Mouse (Mus musculus): ENCODE measurements around the gene Slc37a3.
"Not testable (repeated sequence)": the region's sequence is repeated elsewhere in the genome, so short reads cannot be mapped to it uniquely, and the experiment has no call there.

Gene Slc37a3

DNA sequence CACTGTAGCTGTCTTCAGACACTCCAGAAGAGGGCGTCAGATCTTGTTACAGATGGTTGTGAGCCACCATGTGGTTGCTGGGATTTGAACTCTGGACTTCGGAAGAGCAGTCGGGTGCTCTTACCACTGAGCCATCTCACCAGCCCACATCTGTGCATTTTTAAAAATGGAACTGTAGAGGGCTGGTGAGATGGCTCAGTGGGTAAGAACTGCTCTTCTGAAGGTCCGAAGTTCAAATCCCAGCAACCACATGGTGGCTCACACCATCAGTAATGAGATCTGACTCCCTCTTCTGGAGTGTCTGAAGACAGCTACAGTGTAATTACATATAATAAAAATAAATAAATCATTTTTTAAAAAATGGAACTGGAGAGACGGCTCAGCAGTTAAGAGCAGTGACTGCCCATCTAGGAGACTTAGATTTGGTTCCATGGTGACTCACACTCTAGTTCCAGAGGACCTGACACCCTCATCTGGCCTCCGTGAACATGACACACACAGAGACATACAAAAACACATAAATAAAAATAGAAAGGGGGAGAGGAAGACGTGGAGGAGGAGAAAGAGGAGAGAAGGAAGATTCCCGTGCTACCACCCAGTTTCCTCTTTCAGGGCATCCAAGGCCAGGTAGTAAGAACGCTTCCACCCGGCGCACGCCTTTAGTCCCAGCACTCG lies 823 bp upstream of the Slc37a3 start:
- DNase-seq, result not testable (repeated sequence)

- no peak for DNase-seq
These were observed 700 bp downstream of the Slc37a3 start for GRCm38 (mm10) chr6:39376775-39377174.

GRCm38 (mm10) chr6:39373301-39373955 lies 4.0 kb downstream of the Slc37a3 start:
- DNase-seq, result no peak

DNA sequence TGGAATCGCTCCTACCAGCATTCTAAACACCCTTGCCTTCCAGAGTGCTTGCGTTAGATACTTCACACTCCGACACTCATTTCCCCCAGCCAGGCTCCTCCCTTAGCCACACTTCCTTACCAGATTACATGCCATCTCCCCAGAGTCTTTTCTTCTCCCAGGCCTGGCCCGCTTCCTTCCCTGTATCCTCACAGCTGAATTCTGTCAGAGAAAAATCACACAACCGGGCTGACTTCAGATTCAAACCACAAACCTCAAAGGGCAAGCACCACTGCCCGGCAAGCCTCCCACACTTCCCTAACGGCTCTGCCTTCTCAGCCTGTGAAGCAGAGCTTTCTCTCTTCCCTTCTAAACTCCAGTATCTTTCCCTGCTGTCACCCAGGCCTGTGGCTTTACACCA lies 4.7 kb downstream of the Slc37a3 start:
- no peak for DNase-seq

- no peak for DNase-seq
These were observed 5.4 kb downstream of the Slc37a3 start for GRCm38 (mm10) chr6:39372042-39372441.

GRCm38 (mm10) chr6:39369631-39370030 lies 7.8 kb downstream of the Slc37a3 start:
- no peak for DNase-seq

DNA sequence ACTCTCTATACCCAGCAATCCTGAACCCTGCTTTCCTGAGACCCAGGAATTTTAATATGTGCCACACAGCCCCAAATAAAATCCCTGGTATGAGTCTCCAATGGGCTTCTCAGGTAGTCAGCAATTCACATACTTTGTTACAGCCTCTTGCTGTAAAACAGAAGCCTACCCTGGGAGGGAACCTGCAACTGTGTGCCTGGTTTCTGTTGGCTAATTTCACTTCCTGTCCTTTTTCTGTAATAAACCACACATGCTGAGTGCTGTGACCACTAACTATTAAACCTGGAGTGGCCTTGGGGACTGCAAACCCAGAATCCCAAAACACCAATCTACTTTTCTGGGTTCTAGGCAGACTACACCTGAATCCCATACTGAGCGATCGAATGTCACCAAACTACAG lies 14.8 kb downstream of the Slc37a3 start:
- no peak for DNase-seq

DNA sequence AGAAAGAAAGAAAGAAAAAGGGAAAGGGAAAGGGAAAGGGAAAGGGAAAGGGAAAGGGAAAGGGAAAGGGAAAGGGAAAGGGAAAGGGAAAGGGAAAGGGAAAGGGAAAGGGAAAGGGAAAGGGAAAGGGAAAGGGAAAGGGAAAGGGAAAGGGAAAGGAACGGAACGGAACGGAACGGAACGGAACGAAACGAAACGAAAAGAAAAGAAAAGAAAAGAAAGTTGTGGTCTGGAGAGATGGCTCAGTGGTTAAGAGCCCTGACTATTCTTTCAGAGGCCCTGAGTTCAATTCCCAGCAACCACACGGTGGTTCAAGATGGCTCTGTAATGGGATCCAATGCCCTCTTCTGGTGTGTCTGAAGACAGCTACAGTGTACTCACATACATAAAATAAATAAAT lies 18.3 kb downstream of the Slc37a3 start:
- not testable (repeated sequence) for DNase-seq

GRCm38 (mm10) chr6:39348946-39349345 lies 28.5 kb downstream of the Slc37a3 start:
- DNase-seq, result no peak

DNA sequence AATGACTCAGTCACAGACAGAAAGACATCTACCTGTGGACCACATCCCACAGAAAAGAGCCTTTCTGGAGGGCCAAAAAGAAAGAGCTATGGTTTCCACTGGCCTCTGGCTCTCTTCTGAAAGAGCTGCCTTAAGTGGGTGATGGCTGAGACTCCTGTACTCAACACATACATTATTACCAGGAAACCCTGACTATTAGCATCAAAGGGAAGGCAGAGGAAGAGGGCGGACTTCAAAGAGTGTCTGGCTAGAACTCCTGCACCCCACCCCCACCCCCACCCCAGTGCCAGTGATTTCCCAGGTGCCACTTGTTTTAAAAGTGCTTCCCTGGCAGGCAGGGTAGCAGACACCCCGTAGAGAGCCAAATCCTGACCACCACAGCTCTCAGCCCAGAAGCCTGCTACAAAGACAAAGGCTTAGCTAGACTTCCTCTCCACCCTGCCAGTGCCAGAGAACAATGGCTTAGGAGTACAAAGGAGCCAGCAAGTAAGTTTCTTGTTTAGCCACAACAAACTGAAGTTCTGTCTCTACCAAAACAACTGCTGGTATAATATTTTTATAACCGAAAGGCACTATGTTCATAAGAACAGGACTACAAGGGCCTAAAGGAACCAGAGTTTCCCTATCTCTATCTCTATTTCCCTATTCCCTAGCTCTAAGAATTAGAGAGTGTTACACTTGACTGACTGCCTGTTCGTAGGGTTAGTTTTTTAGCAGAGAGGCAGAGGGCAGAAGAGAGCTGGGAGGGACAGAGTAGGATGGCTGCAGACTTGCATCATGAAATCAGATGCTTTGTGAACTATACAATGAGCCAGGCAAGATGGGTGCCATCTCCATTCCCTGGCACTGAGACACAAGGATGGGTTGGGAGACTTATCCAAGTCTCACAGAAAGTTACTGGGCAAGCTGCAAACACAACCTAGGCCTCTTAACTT lies 29.3 kb downstream of the Slc37a3 start:
- no peak for DNase-seq

- no peak for DNase-seq
These were observed 30.4 kb downstream of the Slc37a3 start for GRCm38 (mm10) chr6:39346991-39347501.

DNA sequence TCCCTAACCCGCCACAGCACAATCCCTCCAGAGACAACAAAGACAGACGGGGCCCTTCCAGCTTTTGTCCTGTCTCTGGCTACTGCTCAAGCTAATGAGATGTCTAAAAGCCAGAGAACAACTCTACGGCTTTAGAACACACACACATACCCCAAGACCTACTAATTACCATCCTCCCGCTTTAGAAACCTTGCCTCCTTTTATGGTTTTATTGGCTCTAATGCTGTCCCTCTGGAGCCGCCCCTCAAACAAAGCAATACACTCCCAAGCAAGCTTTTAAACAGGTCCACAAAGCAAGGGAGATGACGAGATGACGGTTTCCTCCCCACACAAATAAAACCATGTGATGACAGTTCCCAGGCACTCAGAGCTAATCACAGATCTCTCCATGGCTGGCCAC lies 32.0 kb downstream of the Slc37a3 start:
- DNase-seq, result no peak

DNA sequence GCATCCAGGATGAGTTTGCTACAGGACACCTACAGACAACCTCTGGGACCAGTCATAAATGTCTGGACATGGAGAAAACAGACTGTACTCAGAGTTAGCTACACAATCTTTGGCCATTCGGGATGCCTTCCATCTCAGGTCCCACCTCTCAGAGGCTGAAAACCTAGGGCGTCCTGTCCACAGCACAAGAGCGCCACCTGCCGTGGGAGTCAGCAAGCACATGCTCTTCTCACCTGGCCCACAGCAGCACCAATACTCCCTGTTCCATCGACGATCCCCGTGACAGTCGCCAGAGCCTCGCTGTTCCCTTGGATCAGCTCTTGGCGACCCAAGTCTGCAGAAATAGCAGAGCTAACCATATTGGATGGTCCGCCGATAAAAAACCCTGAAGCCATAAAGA lies 33.5 kb downstream of the Slc37a3 start:
- peak; percentile 61 for DNase-seq

DNA sequence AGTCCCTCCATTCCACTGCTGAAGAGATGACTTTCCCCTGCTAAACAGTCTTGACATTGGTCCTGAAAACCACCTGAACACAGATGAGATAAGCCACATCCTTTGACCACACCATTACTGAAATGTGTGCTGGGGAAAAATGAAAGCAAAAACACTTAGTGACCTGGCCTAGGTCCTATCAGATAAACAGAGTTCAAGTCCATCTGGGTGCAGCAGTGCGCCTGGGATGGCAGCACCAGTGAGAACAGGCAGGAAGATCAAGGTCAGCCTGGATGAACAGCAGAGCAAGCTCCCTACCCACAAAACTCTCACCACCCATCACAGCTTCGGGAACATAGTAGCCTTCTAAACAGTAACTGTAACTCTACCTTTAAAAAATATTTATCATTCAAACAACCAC lies 35.7 kb downstream of the Slc37a3 start:
- DNase-seq, result no peak

DNA sequence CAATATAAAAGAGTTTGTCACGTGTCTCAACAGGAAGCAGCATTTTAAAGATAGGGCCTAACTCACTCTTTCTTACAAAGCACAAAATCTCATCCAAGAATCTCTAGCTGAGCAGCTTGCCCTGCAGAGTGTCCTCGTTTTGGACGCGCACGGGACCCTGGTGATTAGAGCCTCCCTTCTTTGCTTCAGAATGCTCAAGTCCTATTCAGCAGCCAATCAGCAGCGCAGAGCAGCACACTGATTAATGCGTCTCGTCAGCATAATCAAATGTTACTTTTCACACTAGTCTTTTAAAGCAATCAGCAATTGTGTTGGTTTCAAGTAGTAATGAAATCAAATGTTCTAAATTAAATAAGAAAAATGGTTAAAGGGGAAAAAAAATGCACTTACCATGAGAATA lies 39.1 kb downstream of the Slc37a3 start:
- DNase-seq, result no peak

DNA sequence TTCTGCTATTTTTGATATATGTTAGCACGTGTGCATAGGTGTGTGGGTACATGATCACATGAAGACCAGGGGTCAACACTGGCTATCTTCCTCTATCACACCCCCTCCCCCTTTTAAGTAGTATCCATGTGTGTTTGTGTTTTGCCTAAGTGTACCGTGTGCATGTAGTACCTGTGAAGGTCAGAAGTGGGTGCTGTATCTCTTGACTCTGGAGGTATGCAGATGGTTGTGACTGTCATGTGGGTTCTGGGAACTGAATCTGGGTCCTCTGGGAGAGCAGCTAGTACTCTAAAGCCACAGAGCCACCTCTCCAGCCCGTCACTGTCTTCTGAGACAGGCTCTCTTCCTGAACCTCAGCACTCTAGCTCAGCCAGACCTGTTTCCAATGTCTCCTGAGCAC lies 42.6 kb downstream of the Slc37a3 start:
- DNase-seq, result no peak

GRCm38 (mm10) chr6:39334224-39334623 lies 43.3 kb downstream of the Slc37a3 start:
- DNase-seq, result peak; percentile 28

GRCm38 (mm10) chr6:39331998-39332700 lies 45.3 kb downstream of the Slc37a3 start:
- no peak for DNase-seq

- no peak for DNase-seq
These were observed 46.5 kb downstream of the Slc37a3 start for GRCm38 (mm10) chr6:39330981-39331380.

DNA sequence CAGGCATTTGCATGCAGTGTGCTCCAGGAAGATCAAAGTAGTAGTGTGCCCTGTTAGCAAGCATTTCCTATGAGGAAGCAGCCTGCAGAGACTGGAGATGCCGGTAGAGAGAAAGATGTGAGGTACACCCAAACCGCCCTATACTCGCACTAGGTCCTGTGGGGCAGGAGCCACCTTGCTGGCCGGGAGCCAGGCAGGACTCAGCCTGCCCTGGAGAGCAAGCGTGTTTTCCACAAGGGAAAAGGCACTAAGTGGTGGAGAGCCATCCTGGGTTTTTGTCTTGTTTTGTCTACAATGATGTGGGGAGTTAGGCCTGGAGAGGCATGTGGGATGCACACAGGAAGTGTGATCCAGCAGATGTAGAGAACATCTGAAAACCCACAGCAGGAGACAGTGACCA lies 57.2 kb downstream of the Slc37a3 start:
- DNase-seq, result no peak

DNA sequence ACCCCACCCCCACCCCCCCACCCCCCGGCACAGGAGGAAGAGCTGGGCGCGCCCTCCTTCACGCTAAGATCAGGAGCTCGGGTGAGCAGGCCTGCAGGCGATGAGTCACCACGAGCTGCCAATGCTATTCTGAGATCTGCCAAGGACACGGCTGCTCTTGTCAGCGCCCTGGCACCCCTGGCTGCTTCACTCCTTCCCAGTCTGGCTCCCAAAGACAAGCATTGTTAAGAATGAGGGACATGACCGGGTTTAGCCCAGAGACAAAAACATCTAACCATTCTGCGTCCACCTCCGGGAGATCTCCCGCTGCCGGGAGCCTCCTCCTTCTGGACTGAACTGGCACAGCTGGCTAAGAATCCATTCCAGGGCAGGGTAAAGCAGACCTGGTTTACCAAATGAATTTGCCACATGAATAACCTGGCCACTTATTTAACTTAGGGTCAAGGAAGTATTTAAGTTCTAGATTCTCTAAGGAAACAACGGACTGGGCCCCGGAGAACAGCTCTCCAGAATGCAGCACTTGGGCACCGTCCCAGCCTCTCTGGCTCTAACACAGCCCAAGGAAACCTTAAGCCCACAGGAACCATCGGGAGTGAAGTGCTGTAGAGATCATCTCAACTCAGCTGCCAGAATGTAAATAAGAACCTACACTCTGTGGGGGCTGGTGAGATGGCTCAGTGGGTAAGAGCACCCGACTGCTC lies 58.3 kb downstream of the Slc37a3 start:
- peak; percentile 79 for DNase-seq

DNA sequence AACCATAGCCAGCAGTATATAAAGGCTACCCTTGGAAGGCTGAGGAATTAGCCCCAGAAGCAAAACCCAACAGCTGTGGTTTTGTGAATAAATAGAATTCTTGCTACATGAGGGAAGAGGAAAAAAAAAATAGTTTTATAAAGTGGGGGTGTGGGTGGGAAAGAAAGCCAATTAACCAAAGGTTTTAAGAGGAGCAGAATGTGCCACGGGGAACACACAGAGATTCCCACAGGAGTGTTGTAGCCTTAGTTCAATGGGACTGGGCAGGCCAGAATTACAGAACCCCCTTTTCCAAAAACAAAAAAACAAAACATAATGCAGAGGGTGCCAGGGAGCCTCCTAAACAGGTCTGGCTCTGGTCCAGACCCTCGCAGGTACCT lies 58.9 kb downstream of the Slc37a3 start:
- DNase-seq, result no peak
